Mouse (Mus musculus) hematopoietic stem cell, adult 5-6 weeks (primary cell): ENCODE results near the gene Zbtb2. TPM values are rescaled to one million over a fixed set of nuclear protein-coding genes. Genes with fewer than 3 reads are reported as not detected.
"Not testable (repeated sequence)": the region's sequence is repeated elsewhere in the genome, so short reads cannot be mapped to it uniquely, and the experiment has no call there.

Source experiments
- ATAC-seq, 2 experiments: fragments of 125-278 bp in 1 of 2; replicated peaks in 1 of 2; 2 replicates each; pipeline ENCODE4 v1.8.0; 2016 to 2017; ENCODE audit warnings: inconsistent platforms in 2 of 2, mild to moderate bottlenecking in 2 of 2, moderate number of reproducible peaks in 2 of 2, low read depth in 1 of 2, moderate TSS enrichment in 1 of 2; ENCODE audit not compliant: low FRiP score in 2 of 2, poor library complexity in 2 of 2, severe bottlenecking in 2 of 2, insufficient read depth in 1 of 2, low TSS enrichment in 1 of 2
- total RNA-seq: library from RNA; stranded (forward); fragments of 172-1452, 232-1000 nt; gene quantifications from 2 replicates; pipeline ENCODE4 v1.2.3, GENCODE M21; 2017

Gene Zbtb2
- 13.9 and 15.9 TPM in 2 replicates for total RNA-seq

- ATAC-seq: peak in 1 of 2 experiments; percentile 16; a peak in 2 of 4 replicates
Measured at GRCm38 (mm10) chr10:4387701-4388383, at the start of gene Zbtb2. Zbtb2 (minus strand) TSS chr10:4388108.

- no peak for ATAC-seq
Measured at GRCm38 (mm10) chr10:4435416-4435815, 47.5 kb upstream of the Zbtb2 start.

- not testable (repeated sequence) for ATAC-seq
Measured at GRCm38 (mm10) chr10:4433871-4434270, 46.0 kb upstream of the Zbtb2 start.

GRCm38 (mm10) chr10:4432996-4433755, 45.3 kb upstream of the Zbtb2 start:
- 0 out of 4 replicates have a peak, but pooled peaks have one; percentile 24 to 37 for ATAC-seq

GRCm38 (mm10) chr10:4432123-4432931, 44.4 kb upstream of the Zbtb2 start, which contains the start of the genes Rmnd1 and Armt1:
Rmnd1 (minus strand) TSS chr10:4432388.
Armt1 (plus strand) TSS chr10:4432467.
- ATAC-seq: peak; percentile 71 to 85

- ATAC-seq: no peak
Measured at GRCm38 (mm10) chr10:4431746-4432122, 43.8 kb upstream of the Zbtb2 start.

- ATAC-seq: no peak
Measured at GRCm38 (mm10) chr10:4430826-4431225, 42.9 kb upstream of the Zbtb2 start.

- peak; percentile 23 to 25; a peak in 1 of 4 replicates for ATAC-seq
Measured at GRCm38 (mm10) chr10:4430399-4430798, 42.5 kb upstream of the Zbtb2 start.

GRCm38 (mm10) chr10:4425245-4425644, 37.3 kb upstream of the Zbtb2 start:
- ATAC-seq: no peak; a peak in 1 of 4 replicates

- ATAC-seq: no peak
Measured at GRCm38 (mm10) chr10:4407191-4407590, 19.3 kb upstream of the Zbtb2 start.

- no peak for ATAC-seq
Measured at GRCm38 (mm10) chr10:4405511-4405910, 17.6 kb upstream of the Zbtb2 start.

- ATAC-seq: peak; percentile 70 to 84; a peak in 2 of 4 replicates
Measured at GRCm38 (mm10) chr10:4404895-4405491, 17.1 kb upstream of the Zbtb2 start.

GRCm38 (mm10) chr10:4398058-4398457, 10.2 kb upstream of the Zbtb2 start:
- ATAC-seq: no peak

GRCm38 (mm10) chr10:4395321-4395720, 7.4 kb upstream of the Zbtb2 start:
- no peak for ATAC-seq

GRCm38 (mm10) chr10:4391851-4392250, 3.9 kb upstream of the Zbtb2 start:
- peak; percentile 30 to 60; a peak in 2 of 4 replicates for ATAC-seq

- ATAC-seq: no peak
Measured at GRCm38 (mm10) chr10:4391076-4391475, 3.2 kb upstream of the Zbtb2 start.

- no peak for ATAC-seq
Measured at GRCm38 (mm10) chr10:4390550-4390949, 2.6 kb upstream of the Zbtb2 start.
